Mouse (Mus musculus) lung, postnatal 0 days (tissue): Measurements from ENCODE around the gene Phf23.

ENCODE experiments used
- CTCF ChIP-seq: IDR thresholded peaks from 2 replicates; pipeline ENCODE4 v1.5.1; 2016; ENCODE audit warnings: antibody characterized with exemption, mild to moderate bottlenecking
- EP300 ChIP-seq: IDR thresholded peaks from 2 replicates; pipeline ENCODE4 v1.6.1; 2016; ENCODE audit warnings: antibody characterized with exemption, mild to moderate bottlenecking, control low read depth

- TF ChIP-seq CTCF (no peak), EP300 (no peak)
Measured at GRCm38 (mm10) chr11:70031321-70031670, 35.7 kb downstream of the Phf23 start.
